In genomic region chr10:93640521-93640952, GRCm38 (mm10) we compare ENCODE assay signal across 8 mouse cellular contexts. TPM values are rescaled to one million over a fixed set of nuclear protein-coding genes. Genes with fewer than 3 reads are reported as not detected.
DNase-seq lines count a peak whose midpoint lies in the region; ATAC-seq lines count a peak whose summit lies in the region.

TSS of gene Ntn4 (plus strand) at chr10:93640681.

- H3K4me2 ChIP-seq in heart, embryonic 13.5 days = peak within 1 kb of the TSS; percentile 99
- peak within 1 kb of the TSS; percentile 99 for H3K4me2 ChIP-seq in liver, embryonic 12.5 days

- ATAC-seq in heart, embryonic 13.5 days (ENCODE audit: extremely low read depth, insufficient number of reproducible peaks, low FRiP score, low TSS enrichment) = no peak
- no peak for ATAC-seq in liver, embryonic 12.5 days
- no peak for ATAC-seq in megakaryocyte progenitor cell, adult 5-6 weeks (replicated peaks; ENCODE audit: poor library complexity)

- H3K27me3 ChIP-seq in heart, embryonic 13.5 days (replicated peaks) = peaks cover 100% of the 10 kb centered on the region
- H3K27me3 ChIP-seq in liver, embryonic 12.5 days (replicated peaks) = peaks cover 83% of the 10 kb centered on the region

- no peak for DNase-seq in left cerebral cortex, postnatal 14 days (ENCODE audit: low spot score in 2 of 2)
- DNase-seq in left cerebral cortex, adult 9 months (ENCODE audit: low spot score in 2 of 2) = no peak
- peak; percentile 12 for DNase-seq in brain, adult 2 months (ENCODE audit: low read depth, low spot score)
- no peak for DNase-seq in urinary bladder, postnatal 4 days (ENCODE audit: low spot score in 2 of 2)
- DNase-seq in B cell, adult 2 months = no peak

- intact Hi-C loops in left cerebral cortex, postnatal 14 days (cut with DNase I) = no loop called here

- H3K9me3 ChIP-seq in heart, embryonic 13.5 days = no peaks in the 10 kb centered on the region
- no peaks in the 10 kb centered on the region for H3K9me3 ChIP-seq in liver, embryonic 12.5 days (replicated peaks)

- WGBS in heart, embryonic 13.5 days = 2% methylated on average over 29 of the region's 30 CpGs
- 6% methylated on average over 26 of the region's 30 CpGs for WGBS in liver, embryonic 12.5 days (ENCODE audit: insufficient replicate concordance)

- H3K4me3 ChIP-seq in heart, embryonic 13.5 days = peak within 1 kb of the TSS; percentile 77
- peak within 1 kb of the TSS; percentile 69 for H3K4me3 ChIP-seq in liver, embryonic 12.5 days

- H3K9ac ChIP-seq in heart, embryonic 13.5 days = peak within 1 kb of the TSS; percentile 88
- peak within 1 kb of the TSS; percentile 73 for H3K9ac ChIP-seq in liver, embryonic 12.5 days

- peaks cover 33% of the 10 kb centered on the region for H3K4me1 ChIP-seq in heart, embryonic 13.5 days
- H3K4me1 ChIP-seq in liver, embryonic 12.5 days = peaks cover 34% of the 10 kb centered on the region

- peak within 1 kb of the TSS; percentile 24; the same call in 1 of the 2 replicates for H3K27ac ChIP-seq in heart, embryonic 13.5 days (replicated peaks)
- no peak within 1 kb of the TSS for H3K27ac ChIP-seq in liver, embryonic 12.5 days

- no peaks in the 10 kb centered on the region for H3K36me3 ChIP-seq in heart, embryonic 13.5 days
- no peaks in the 10 kb centered on the region for H3K36me3 ChIP-seq in liver, embryonic 12.5 days

RNA-seq across cellular contexts. Expression of gene Ntn4, which starts in this region (rescaled TPM):
- total RNA-seq in left cerebral cortex, postnatal 14 days (2021) = 10 to 100 TPM; 11.7 to 16.1 TPM
- polyA plus RNA-seq in heart, embryonic 13.5 days (2015; fragmentation: Nextera tagmentation; extraction: Ambion mirVana) = 0.82 and 1.3 TPM in 2 replicates
- polyA plus RNA-seq in liver, embryonic 12.5 days (2016; fragmentation: Nextera tagmentation; extraction: Ambion mirVana) = 0.17 and 0.26 TPM in 2 replicates
- total RNA-seq in megakaryocyte progenitor cell, adult 5-6 weeks (2015) = 1.2 TPM in 2 replicates
- 0.74 and 1.1 TPM in 2 replicates for total RNA-seq in megakaryocyte progenitor cell, adult 5-6 weeks (2017)

Comparison
In these comparisons a context has a peak if more than half of its experiments do, and no peak if none do; other contexts are left out.
1. RNA of gene Ntn4 (total RNA-seq): 11.7 to 16.1 TPM in left cerebral cortex, postnatal 14 days; 0.74 to 1.2 TPM in megakaryocyte progenitor cell, adult 5-6 weeks; every median in the first group is over 4 times any median in the second.